In the genomic region with DNA sequence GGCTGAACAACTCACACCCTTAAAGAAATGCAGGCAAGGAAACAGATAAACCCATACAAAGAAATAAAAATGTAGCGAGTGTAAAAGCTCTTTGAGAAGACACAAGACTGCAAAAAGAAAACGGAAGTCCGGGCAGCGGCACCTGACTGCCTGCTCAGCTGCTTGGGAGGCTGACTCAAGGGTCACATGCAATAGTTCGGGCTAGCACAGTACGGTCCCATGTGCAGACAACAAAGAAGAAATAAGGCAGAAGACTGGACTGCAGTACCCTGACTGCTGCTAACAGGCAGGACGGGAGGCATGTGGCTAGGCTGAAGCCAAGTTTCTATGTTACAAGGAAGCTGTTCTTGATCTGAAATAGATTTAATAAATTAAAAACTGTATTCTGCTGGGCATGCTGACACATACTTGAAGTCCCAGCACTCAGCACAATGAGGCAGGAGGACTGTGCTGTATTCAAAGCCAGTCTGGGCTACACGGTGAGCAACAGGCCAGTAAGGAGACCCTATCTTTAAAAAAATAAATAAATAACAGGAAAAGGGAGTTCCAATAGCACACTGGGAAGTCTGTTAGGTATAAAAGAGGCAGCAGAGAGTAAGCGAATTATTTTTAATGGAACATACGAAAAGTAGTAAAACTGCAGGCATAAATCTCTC, we compare ENCODE assay signal across 8 mouse cellular contexts. TPM values are rescaled to one million over a fixed set of nuclear protein-coding genes. Genes with fewer than 3 reads are reported as not detected.
DNase-seq lines count a peak whose midpoint lies in the region; ATAC-seq and TF ChIP-seq lines count a peak whose summit lies in the region.

No protein-coding gene starts in this region.

- peak; percentile 75 for ATAC-seq in intestine, embryonic 15.5 days
- ATAC-seq in liver, postnatal 0 days, result peak; percentile 70
- ATAC-seq in erythroid progenitor cell, adult 5-6 weeks (replicated peaks; ENCODE audit: low FRiP score, poor library complexity, severe bottlenecking), result no peak

- no peak for TF ChIP-seq EP300 in liver, postnatal 0 days (IDR thresholded peaks at IDR 0.05; ENCODE audit: low read depth)

- no peak overlapping the region for H3K27ac ChIP-seq in intestine, embryonic 15.5 days
- H3K27ac ChIP-seq in liver, postnatal 0 days (ENCODE audit: low read depth), result peak overlapping the region; percentile 71; the same call in 1 of the 2 replicates

- no peak overlapping the region for H3K4me3 ChIP-seq in intestine, embryonic 15.5 days (replicated peaks)
- H3K4me3 ChIP-seq in liver, postnatal 0 days (ENCODE audit: low read depth, low read length), result 0 out of 2 replicates have a peak overlapping the region, but pooled peaks have one; percentile 5

- no peak overlapping the region; the same call in 1 of the 2 replicates for H3K9ac ChIP-seq in intestine, embryonic 15.5 days
- no peak overlapping the region; the same call in 1 of the 2 replicates for H3K9ac ChIP-seq in liver, postnatal 0 days (replicated peaks)

- no peaks in the 10 kb centered on the region for H3K27me3 ChIP-seq in intestine, embryonic 15.5 days (replicated peaks)
- H3K27me3 ChIP-seq in liver, postnatal 0 days (ENCODE audit: insufficient read depth, low read length), result no peaks in the 10 kb centered on the region

- H3K4me2 ChIP-seq in intestine, embryonic 15.5 days (replicated peaks), result no peak overlapping the region
- peak overlapping the region; percentile 60 for H3K4me2 ChIP-seq in liver, postnatal 0 days (ENCODE audit: low read depth, low read length)

- H3K36me3 ChIP-seq in intestine, embryonic 15.5 days, result no peaks in the 10 kb centered on the region
- no peaks in the 10 kb centered on the region for H3K36me3 ChIP-seq in liver, postnatal 0 days (replicated peaks; ENCODE audit: insufficient read depth, low read length)

- H3K9me3 ChIP-seq in intestine, embryonic 15.5 days, result no peaks in the 10 kb centered on the region
- H3K9me3 ChIP-seq in liver, postnatal 0 days (ENCODE audit: low read length), result no peaks in the 10 kb centered on the region

- 0 out of 2 replicates have a peak, but pooled peaks cover 3% of the 10 kb centered on the region for H3K4me1 ChIP-seq in intestine, embryonic 15.5 days (replicated peaks)
- peaks cover 17% of the 10 kb centered on the region for H3K4me1 ChIP-seq in liver, postnatal 0 days (ENCODE audit: insufficient read depth)

- peak; percentile 40 for DNase-seq in embryo, embryonic 11 days
- DNase-seq in embryo, embryonic 9.5 days (ENCODE audit: extremely low spot score), result no peak
- DNase-seq in Muller cell, postnatal 12 days (ENCODE audit: inconsistent ontology term), result peak; percentile 72
- peak; percentile 27 to 43 for DNase-seq in gastrocnemius, adult 8-10 months (ENCODE audit: low spot score in 2 of 2)
- DNase-seq in liver, postnatal 0 days, result peak; percentile 49
- DNase-seq in spleen, adult 18-20 months, result peak; percentile 26 to 45

- 44% methylated on average over 10 of the region's 10 CpGs for WGBS in intestine, embryonic 15.5 days
- WGBS in liver, postnatal 0 days (ENCODE audit: insufficient replicate concordance), result 50% methylated on average over 10 of the region's 10 CpGs

- TF ChIP-seq CTCF in liver, postnatal 0 days (IDR thresholded peaks at IDR 0.05; ENCODE audit: low read depth), result no peak

RNA-seq across cellular contexts. Expression of gene Elf2, which starts 7.1 kb away (rescaled TPM):
- 10 to 100 TPM; 45.1 to 52.6 (median 48.5) TPM for total RNA-seq in gastrocnemius, adult 8-10 months (2022)
- 62.8 and 65.4 TPM in 2 replicates for polyA plus RNA-seq in intestine, embryonic 15.5 days (2015; fragmentation: Nextera tagmentation; extraction: Ambion mirVana)
- 19.6 and 22.1 TPM in 2 replicates for polyA plus RNA-seq in liver, postnatal 0 days (2015; fragmentation: Nextera tagmentation; extraction: Ambion mirVana)
- total RNA-seq in erythroid progenitor cell, adult 5-6 weeks (2015; ENCODE audit: low replicate concordance), result 35.0 and 53.2 TPM in 2 replicates
- 90.9 and 107 TPM in 2 replicates for total RNA-seq in erythroid progenitor cell, adult 5-6 weeks (2017; ENCODE audit: low replicate concordance)
